Mouse (Mus musculus) MEL (cell line): ENCODE measurements at regions not wholly inside any gene's neighbourhood (a gene's known extent, or its start where the extent isn't known, plus 50 kb on each side); places are given as distances from the start of the nearest gene placed in this dataset.
"Not testable (repeated sequence)": the region's sequence is repeated elsewhere in the genome, so short reads cannot be mapped to it uniquely, and the experiment has no call there.

Experiments
- CTCF ChIP-seq, 3 experiments: IDR thresholded peaks in 2 of 3; conservative IDR thresholded peaks in 1 of 3; 2 replicates each; pipeline ENCODE4 v1.5.1; 2011 to 2012; ENCODE audit warnings: low read length in 3 of 3, low read depth in 2 of 3, mild to moderate bottlenecking in 2 of 3, improper control_type of control experiment in 1 of 3, inconsistent platforms in 1 of 3, mixed read lengths in 1 of 3, moderate library complexity in 1 of 3; ENCODE audit not compliant: control insufficient read depth in 1 of 3, insufficient read depth in 1 of 3, poor library complexity in 1 of 3, severe bottlenecking in 1 of 3
- E2F4 ChIP-seq: IDR thresholded peaks from 2 replicates; pipeline ENCODE4 v1.6.1; 2011; ENCODE audit warnings: low read depth, low read length, improper control_type of control experiment, borderline replicate concordance
- EP300 ChIP-seq, 2 experiments: IDR thresholded peaks; 2 replicates each; pipeline ENCODE4 v1.6.1; 2011; ENCODE audit warnings: improper control_type of control experiment in 2 of 2, low read length in 2 of 2, low read depth in 1 of 2, mild to moderate bottlenecking in 1 of 2
- JUND ChIP-seq: IDR thresholded peaks from 2 replicates; pipeline ENCODE4 v1.6.1; 2011; ENCODE audit warnings: low read depth, mild to moderate bottlenecking, improper control_type of control experiment, low read length
- KAT2A ChIP-seq: conservative IDR thresholded peaks from 2 replicates; pipeline ENCODE4 v1.6.1; 2012; ENCODE audit warnings: low read depth, low read length, improper control_type of control experiment, inconsistent platforms
- MAX ChIP-seq: IDR thresholded peaks from 2 replicates; pipeline ENCODE4 v1.6.1; 2011; ENCODE audit warnings: low read length, improper control_type of control experiment
- NRF1 ChIP-seq: IDR thresholded peaks from 2 replicates; pipeline ENCODE4 v1.6.1; 2014; ENCODE audit warnings: low read depth, mild to moderate bottlenecking, inconsistent platforms, low read length, improper control_type of control experiment, moderate library complexity; ENCODE audit not compliant: poor library complexity, insufficient read depth, severe bottlenecking
- POLR2A ChIP-seq, 2 experiments: IDR thresholded peaks; 2 replicates each; pipeline ENCODE4 v1.6.1; 2011 to 2012; ENCODE audit warnings: low read length in 2 of 2, mild to moderate bottlenecking in 2 of 2, control low read depth in 1 of 2, improper control_type of control experiment in 1 of 2, low read depth in 1 of 2, moderate library complexity in 1 of 2; ENCODE audit not compliant: control insufficient read depth in 1 of 2, insufficient read depth in 1 of 2, poor library complexity in 1 of 2
- UBTF ChIP-seq: IDR thresholded peaks from 2 replicates; pipeline ENCODE4 v1.6.1; 2012; ENCODE audit warnings: low read depth, mild to moderate bottlenecking, inconsistent platforms, low read length, improper control_type of control experiment, moderate library complexity, borderline replicate concordance; ENCODE audit not compliant: insufficient read depth
- USF1 ChIP-seq: IDR thresholded peaks from 2 replicates; pipeline ENCODE4 v1.6.1; 2014; ENCODE audit warnings: low read depth, mild to moderate bottlenecking, inconsistent platforms, low read length, improper control_type of control experiment, moderate library complexity
- USF2 ChIP-seq, 2 experiments: IDR thresholded peaks; 2 replicates each; pipeline ENCODE4 v1.6.1; 2011 to 2012; ENCODE audit warnings: improper control_type of control experiment in 2 of 2, low read length in 2 of 2, borderline replicate concordance in 1 of 2, inconsistent platforms in 1 of 2, low read depth in 1 of 2, mild to moderate bottlenecking in 1 of 2; ENCODE audit not compliant: insufficient read depth in 1 of 2
- ZKSCAN1 ChIP-seq: IDR thresholded peaks from 2 replicates; pipeline ENCODE4 v1.6.1; 2012; ENCODE audit warnings: low read depth, mild to moderate bottlenecking, inconsistent platforms, low read length, improper control_type of control experiment, moderate library complexity
- ZNF384 ChIP-seq: IDR thresholded peaks from 2 replicates; pipeline ENCODE4 v1.6.1; 2012; ENCODE audit warnings: low read depth, mild to moderate bottlenecking, inconsistent platforms, low read length, improper control_type of control experiment

- TF ChIP-seq MAX; CTCF (IDR thresholded peaks at IDR 0.05 in 2 of 3, conservative IDR thresholded peaks at IDR 0.05 in 1 of 3; ENCODE audit: control insufficient read depth in 1 of 3, insufficient read depth in 1 of 3, low read depth in 2 of 3, low read length in 3 of 3, poor library complexity in 1 of 3, severe bottlenecking in 1 of 3); NRF1; EP300 (IDR thresholded peaks at IDR 0.05; ENCODE audit: low read depth in 1 of 2, low read length in 2 of 2); UBTF; ZKSCAN1; KAT2A; POLR2A (IDR thresholded peaks at IDR 0.05; ENCODE audit: control insufficient read depth in 1 of 2, insufficient read depth in 1 of 2, low read depth in 1 of 2, low read length in 2 of 2, poor library complexity in 1 of 2); E2F4; ZNF384; JUND; USF2 (IDR thresholded peaks at IDR 0.05; ENCODE audit: borderline replicate concordance in 1 of 2, insufficient read depth in 1 of 2, low read depth in 1 of 2, low read length in 2 of 2); USF1: not testable (repeated sequence)
These were observed 85.0 kb upstream of the Scaf8 start for GRCm38 (mm10) chr17:3029750-3030149.
